Mouse (Mus musculus) liver, postnatal 0 days (tissue): Measurements from ENCODE around the gene Gpsm1.

Source experiments
- CTCF ChIP-seq: sonication (generic); IDR thresholded peaks from 2 replicates; pipeline ENCODE4 v1.5.1; 2016; ENCODE audit warnings: antibody characterized with exemption, low read depth
- EP300 ChIP-seq: IDR thresholded peaks from 2 replicates; pipeline ENCODE4 v1.6.1; 2016; ENCODE audit warnings: antibody characterized with exemption, low read depth, mild to moderate bottlenecking

- TF ChIP-seq CTCF (no peak), EP300 (no peak)
Measured at GRCm38 (mm10) chr2:26342044-26342443, 26.7 kb downstream of the Gpsm1 start.
